Mouse (Mus musculus): ENCODE results near the gene Chchd1. TPM values are rescaled to one million over a fixed set of nuclear protein-coding genes. Genes with fewer than 3 reads are reported as not detected.
"Not testable (repeated sequence)": the region's sequence is repeated elsewhere in the genome, so short reads cannot be mapped to it uniquely, and the experiment has no call there.

Chchd1 gene
- total RNA-seq, 2 experiments from 2014 or later, result 120 to 152 TPM

- DNase-seq, result no peak
- intact Hi-C loops (cut with DNase I), result no loop called here
- Histone ChIP-seq H3K4me3 (peak overlapping the region; percentile 89), H3K27ac (peak overlapping the region; percentile 95)
- no peak for TF ChIP-seq CTCF (IDR thresholded peaks at IDR 0.05)
Measured at GRCm38 (mm10) chr14:20694185-20694883, 8.5 kb upstream of the Chchd1 start.

- no peak for TF ChIP-seq CTCF (IDR thresholded peaks at IDR 0.05)
- intact Hi-C loops (cut with DNase I), result no loop called here
- H3K27ac ChIP-seq, result peak within 1 kb of the TSS; percentile 95
- H3K4me3 ChIP-seq, result peak within 1 kb of the TSS; percentile 89
- peak; percentile 91 for DNase-seq
Measured at GRCm38 (mm10) chr14:20694884-20695760, 7.7 kb upstream of the Chchd1 start, which contains the start of gene Fut11. Gene Fut11, plus strand, starts transcription at chr14:20694968.

GRCm38 (mm10) chr14:20695761-20696520, 6.9 kb upstream of the Chchd1 start:
- no peak for TF ChIP-seq CTCF (IDR thresholded peaks at IDR 0.05)
- DNase-seq, result no peak
- Histone ChIP-seq H3K4me3 (peak overlapping the region; percentile 89), H3K27ac (peak overlapping the region; percentile 95)
- intact Hi-C loops (cut with DNase I), result loop anchor here (2.0 kb wide), 1 partner anchor 21 kb away; the partner anchor contains the start of gene Sec24c

GRCm38 (mm10) chr14:20696986-20697385, 5.8 kb upstream of the Chchd1 start:
- peak; percentile 64 for TF ChIP-seq CTCF (IDR thresholded peaks at IDR 0.05)
- Histone ChIP-seq H3K4me3 (peak overlapping the region; percentile 89), H3K27ac (peak overlapping the region; percentile 95)
- no peak for DNase-seq
- intact Hi-C loops (cut with DNase I), result loop anchor here (2.0 kb wide), 1 partner anchor 22 kb away; the partner anchor contains the start of gene Sec24c

GRCm38 (mm10) chr14:20698515-20698914, 4.3 kb upstream of the Chchd1 start:
- no peak for TF ChIP-seq CTCF (IDR thresholded peaks at IDR 0.05)
- peak overlapping the region; percentile 95; the same call in 1 of the 2 replicates for H3K27ac ChIP-seq
- DNase-seq, result no peak
- intact Hi-C loops (cut with DNase I), result no loop called here
- H3K4me3 ChIP-seq, result no peak overlapping the region

GRCm38 (mm10) chr14:20700362-20700761, 2.4 kb upstream of the Chchd1 start:
- Histone ChIP-seq H3K27ac (peak overlapping the region; percentile 97; the same call in 1 of the 2 replicates), H3K4me3 (peak overlapping the region; percentile 84)
- no peak for TF ChIP-seq CTCF (IDR thresholded peaks at IDR 0.05)
- intact Hi-C loops (cut with DNase I), result no loop called here
- DNase-seq, result no peak

- DNase-seq, result no peak
- intact Hi-C loops (cut with DNase I), result no loop called here
- no peak for TF ChIP-seq CTCF (IDR thresholded peaks at IDR 0.05)
- Histone ChIP-seq H3K4me3 (peak overlapping the region; percentile 84), H3K27ac (peak overlapping the region; percentile 97)
Measured at GRCm38 (mm10) chr14:20701554-20701953, 1.3 kb upstream of the Chchd1 start.

GRCm38 (mm10) chr14:20702096-20702740, 588 bp upstream of the Chchd1 start:
- peak overlapping the region; percentile 97 for H3K27ac ChIP-seq
- no peak for TF ChIP-seq CTCF (IDR thresholded peaks at IDR 0.05)
- intact Hi-C loops (cut with DNase I), result no loop called here
- DNase-seq, result no peak
- peak overlapping the region; percentile 84 for H3K4me3 ChIP-seq

- intact Hi-C loops (cut with DNase I); DNase-seq: not testable (repeated sequence)
Measured at GRCm38 (mm10) chr14:20703461-20703860, 655 bp downstream of the Chchd1 start.

GRCm38 (mm10) chr14:20707201-20708190, 4.7 kb downstream of the Chchd1 start, which contains the start of gene Zswim8:
Gene Zswim8, plus strand, starts transcription at chr14:20707552.
- intact Hi-C loops (cut with DNase I), result no loop called here
- Histone ChIP-seq H3K27ac (peak within 1 kb of the TSS; percentile 94), H3K4me3 (peak within 1 kb of the TSS; percentile 90)
- peak; percentile 94 for DNase-seq
- TF ChIP-seq CTCF (IDR thresholded peaks at IDR 0.05), result peak; percentile 18; the same call in 1 of the 2 replicates

More at GRCm38 (mm10) chr14:20703461-20703860, 655 bp downstream of the Chchd1 start:
- H3K27ac ChIP-seq, result peak overlapping the region; percentile 97
- peak overlapping the region; percentile 84 for H3K4me3 ChIP-seq

All from gastrocnemius, adult 2 months (tissue).